Mouse (Mus musculus) retina, postnatal 7 days (tissue): ENCODE results near the gene Dusp18.

Experiments used
- DNase-seq: peaks from one replicate; pipeline ENCODE4 v3.0.0-alpha.2; 2012; ENCODE audit warnings: low read depth, low spot score

The Dusp18 gene

GRCm38 (mm10) chr11:3894406-3895281 is at the start of gene Dusp18, which contains the start of gene 4921536K21Rik:
Dusp18 (plus strand) TSS chr11:3895240.
4921536K21Rik (minus strand) TSS chr11:3895098.
- peak; percentile 68 for DNase-seq

DNA sequence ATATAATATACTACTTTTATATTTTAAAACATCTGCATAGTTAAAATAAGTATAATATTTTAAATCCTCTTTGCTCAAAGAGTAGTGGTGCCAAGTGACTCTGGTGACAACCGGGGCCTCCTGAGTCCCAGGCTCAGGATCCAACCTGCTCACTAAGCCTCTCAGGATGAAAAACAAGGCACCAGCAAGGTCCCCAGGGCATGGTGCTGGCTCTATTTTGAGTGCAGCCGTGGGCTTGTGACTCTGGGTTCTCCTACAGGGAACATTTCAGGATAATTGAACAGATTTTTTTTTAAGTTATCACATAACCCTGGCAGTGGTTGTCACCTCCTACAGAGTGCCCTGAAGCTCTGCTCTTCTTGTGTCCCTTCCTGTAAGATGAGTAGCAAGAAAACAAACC is 48.7 kb upstream of the Dusp18 start:
- DNase-seq = no peak

DNA sequence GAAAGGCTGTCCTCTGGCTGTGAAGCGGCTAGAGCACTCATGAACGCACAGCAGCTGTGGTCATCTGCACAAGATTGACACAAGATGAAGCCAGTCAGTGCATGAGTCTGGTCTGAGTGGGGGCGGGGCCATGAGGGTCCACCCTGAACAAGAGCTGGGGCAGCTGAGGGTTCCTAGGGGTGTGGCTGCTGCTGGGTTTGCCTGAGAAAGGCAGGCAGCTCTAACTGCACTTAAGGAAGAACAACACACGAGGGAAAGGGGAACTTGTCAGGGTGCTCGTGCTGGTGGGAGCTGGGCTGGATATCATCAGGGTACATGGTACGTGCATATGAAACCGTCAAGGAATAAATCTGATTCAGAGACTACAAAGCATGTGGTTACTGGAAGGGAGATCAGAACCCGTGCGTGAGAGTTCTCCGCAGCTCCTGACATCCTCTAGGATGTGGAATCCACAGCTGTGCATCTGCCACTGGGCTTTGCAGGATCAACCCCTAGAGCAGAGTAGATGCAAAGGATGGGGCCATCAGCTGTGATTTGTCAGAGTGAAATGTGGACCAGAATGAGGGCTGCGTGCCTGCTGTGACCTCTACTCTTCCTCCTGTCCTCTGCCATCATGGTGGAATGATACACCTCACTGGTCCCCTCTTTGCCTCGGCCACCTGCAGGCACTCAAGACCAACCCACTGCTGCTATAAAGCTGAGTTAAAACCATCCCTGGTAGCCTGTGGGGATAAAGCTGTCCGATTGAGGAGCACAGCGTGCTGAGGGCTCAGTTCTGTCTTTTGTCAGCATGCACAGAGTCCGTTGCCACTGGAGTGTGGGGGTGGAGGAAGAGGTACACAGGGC is 45.3 kb upstream of the Dusp18 start:
- DNase-seq = no peak

DNA sequence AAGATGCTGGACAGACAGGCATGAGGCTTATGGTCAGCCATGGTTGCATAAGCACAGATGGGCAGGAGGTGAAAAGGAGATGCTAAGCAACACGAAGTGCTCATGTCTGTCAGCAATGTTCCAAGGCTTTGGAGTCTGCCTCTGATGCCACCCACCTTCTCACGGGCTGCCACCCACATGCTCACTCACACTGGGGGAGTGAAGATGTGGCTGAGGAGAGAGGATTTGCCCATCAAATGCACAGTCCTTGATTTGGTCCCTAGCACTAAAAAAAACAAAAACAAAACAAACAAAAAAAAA is 44.8 kb upstream of the Dusp18 start:
- DNase-seq = no peak

GRCm38 (mm10) chr11:3850746-3851277 is 44.2 kb upstream of the Dusp18 start:
- DNase-seq = no peak

- DNase-seq = no peak
These were observed 43.2 kb upstream of the Dusp18 start for GRCm38 (mm10) chr11:3851872-3852271.

DNA sequence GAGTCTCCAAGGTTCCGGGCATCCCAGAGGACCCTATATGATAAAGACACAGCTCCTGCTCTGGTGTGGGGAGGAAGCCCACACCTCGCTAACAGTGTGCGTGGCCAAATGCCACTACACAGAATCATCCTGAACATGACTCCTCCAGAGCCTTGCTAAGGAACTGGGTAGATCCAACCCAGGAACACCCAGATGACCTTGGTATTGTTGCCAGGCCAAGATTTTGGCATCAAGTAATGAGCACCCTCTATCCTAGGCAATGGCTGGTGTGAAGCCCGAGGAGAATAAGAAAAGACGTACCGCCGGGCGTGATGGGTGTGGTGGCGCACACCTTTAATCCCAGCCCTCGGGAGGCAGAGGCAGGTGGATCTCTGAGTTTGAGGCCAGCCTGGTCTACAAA is 42.0 kb upstream of the Dusp18 start:
- DNase-seq = no peak

DNA sequence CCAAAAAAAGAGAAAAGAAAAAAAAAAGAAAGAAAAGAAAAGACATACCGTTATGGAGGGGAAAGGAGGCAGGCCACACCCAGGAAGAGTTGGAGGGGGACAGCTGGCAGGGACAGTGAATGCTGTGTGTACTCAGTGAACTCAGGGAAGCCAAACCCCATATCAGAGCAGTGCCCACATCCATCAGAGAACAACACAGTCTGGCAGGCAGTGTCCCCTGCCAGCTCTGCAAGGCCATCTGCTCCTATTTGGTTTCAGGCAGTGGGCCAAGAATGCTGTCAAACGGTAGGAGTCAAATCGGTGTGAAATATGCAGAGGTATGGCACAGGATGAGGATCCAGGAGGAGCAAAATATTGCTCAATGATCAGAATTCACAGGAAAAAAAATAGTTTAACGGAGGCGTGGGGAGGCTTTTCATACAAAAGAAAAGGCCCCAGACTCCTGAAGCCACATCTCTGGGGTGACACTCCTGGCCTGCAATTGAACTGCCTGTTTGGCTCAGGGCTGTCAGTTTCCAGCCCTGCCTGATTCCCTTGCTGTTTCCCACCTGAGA is 41.5 kb upstream of the Dusp18 start:
- peak; percentile 27 for DNase-seq

- no peak for DNase-seq
These were observed 40.9 kb upstream of the Dusp18 start for GRCm38 (mm10) chr11:3854156-3854555.

- DNase-seq = no peak
These were observed 39.2 kb upstream of the Dusp18 start for GRCm38 (mm10) chr11:3855846-3856245.

GRCm38 (mm10) chr11:3857902-3858301 is 37.1 kb upstream of the Dusp18 start:
- DNase-seq = no peak

- no peak for DNase-seq
These were observed 35.3 kb upstream of the Dusp18 start for GRCm38 (mm10) chr11:3859778-3860177.

DNA sequence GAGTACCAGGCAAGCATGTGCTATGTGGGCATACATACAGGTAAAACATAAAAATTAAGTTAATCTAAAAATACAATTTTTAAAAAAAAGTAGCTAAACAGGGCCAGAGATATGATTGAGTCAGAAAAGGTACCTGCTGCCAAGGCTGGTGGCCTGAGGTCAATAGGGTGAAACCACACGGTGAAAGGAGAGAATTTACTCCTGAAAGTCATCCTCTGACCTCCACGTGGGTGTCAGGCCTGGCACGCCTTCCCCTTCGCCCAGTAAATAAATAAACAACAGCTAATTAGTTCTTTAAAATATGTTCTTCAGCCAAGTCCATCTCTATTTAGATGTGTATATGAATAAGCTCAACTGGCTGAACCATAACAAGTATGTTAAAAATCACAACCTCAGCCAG is 34.7 kb upstream of the Dusp18 start:
- DNase-seq = no peak

DNA sequence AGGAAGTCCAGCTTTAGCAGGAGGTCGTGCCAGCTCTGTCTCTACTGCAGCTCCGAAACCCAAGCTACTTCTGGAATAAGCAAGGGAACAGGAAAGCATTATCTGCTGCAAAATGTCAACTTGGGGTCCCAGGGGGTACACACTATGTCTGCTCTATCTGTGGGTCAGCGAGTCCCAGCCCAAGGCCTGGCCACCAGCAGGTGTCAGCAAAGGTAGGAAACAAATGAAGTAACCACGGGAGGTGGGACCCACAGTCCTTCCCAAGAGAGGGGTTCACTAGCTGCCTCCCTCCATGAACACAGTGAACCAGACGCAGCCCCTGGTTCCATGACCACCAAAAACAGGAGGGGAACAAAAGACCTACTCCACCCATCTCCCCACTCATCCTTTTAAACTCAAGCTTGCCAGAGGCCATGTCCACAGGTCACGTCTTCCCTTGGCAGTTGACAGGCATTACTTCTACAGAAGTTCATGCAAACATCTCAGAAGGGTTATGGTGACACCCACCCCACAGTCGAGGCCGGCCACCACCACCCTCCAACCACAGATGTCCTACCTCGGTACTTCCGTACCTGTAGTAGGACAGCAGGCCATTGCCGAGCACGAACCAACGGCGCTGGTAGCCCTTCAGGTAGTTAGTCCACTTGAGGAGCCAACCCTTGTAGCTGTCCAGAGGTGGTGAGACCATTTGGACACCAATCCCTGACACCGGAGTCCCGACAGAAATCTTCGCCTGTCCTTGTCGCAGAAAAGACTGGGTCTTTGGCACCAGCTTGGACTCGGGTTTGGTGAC is 32.2 kb upstream of the Dusp18 start:
- DNase-seq = no peak

GRCm38 (mm10) chr11:3863454-3864112 is 31.5 kb upstream of the Dusp18 start, which contains the start of gene Osbp2:
Osbp2 (minus strand) TSS chr11:3863903.
- DNase-seq = peak; percentile 66

DNA sequence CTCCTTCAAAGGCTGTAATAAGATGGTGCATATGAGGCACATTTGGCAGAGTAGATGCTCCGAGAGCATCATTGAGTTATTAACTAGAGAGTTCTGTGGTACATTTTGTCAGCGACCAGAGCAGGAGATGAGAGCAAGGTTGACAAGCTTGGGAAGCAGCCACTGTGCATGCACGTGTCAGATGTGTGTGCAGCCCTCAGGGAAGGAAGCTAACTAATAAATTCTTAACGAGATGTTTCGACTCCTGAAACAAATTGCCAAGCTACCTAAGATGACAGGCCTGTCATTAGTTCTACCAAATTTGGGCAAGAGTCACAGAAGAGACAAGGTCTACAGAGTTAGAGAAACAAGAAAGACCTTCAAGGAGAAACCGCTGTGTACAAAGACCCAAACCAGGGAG is 30.7 kb upstream of the Dusp18 start:
- no peak for DNase-seq

DNA sequence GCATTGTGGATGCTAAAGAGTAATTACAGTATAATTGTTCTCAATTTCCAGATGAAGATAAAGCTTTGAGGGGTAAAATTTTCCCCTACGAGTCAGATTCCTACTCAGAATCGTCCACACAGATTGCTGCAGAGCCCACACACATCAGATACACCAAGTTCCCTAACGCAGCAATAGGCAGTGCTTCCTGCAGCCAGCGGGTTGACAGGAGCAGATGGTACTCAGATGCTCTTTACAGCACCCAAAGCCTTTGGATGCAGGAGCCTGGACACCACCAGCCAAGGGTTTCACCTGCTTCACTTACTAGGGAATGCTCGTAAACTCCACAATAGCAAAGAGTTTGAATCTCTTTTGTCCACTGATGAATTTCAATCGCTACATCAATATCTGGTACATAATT is 18.6 kb upstream of the Dusp18 start:
- no peak for DNase-seq

GRCm38 (mm10) chr11:3878660-3879059 is 16.4 kb upstream of the Dusp18 start:
- DNase-seq = no peak

DNA sequence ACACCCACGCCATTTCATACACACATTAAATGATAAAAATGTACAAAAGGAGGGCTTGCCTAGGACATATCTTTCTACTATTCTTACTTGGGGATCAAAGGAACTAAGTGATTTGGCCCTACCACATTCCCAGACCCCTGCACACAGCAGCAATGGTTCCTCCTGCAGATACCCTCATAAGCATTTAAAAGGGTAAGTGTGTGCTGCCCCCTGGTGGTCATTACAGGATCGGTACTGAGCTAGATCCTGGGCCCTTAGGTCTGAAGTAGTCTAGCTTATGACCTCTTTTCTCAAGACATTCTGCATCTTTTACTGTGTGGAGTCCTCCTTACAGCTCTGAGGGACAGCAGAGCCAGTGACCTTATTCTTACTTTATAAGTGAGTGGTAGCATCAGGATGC is 15.2 kb upstream of the Dusp18 start:
- DNase-seq = peak; percentile 69

DNA sequence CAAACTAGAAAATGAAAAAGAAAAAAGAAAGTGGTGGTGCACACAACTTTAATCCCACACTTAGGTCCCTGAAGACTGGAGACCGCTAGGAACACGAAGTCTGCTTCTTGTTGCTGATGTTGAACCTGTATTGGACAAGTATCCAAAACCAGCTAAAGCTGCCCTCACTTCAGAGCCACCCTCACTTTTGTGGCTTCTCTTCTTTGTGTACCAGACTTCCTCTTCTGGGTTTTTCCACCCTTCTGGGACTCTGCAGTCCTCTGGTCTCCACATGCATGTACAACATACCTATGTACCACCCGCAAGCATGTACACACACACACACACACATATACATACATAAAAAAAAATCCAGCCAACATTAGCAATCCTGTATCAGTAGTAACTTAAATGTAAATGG is 11.3 kb upstream of the Dusp18 start:
- DNase-seq = no peak

- DNase-seq = no peak
These were observed 7.7 kb upstream of the Dusp18 start for GRCm38 (mm10) chr11:3887331-3887730.
